In the genomic region with DNA sequence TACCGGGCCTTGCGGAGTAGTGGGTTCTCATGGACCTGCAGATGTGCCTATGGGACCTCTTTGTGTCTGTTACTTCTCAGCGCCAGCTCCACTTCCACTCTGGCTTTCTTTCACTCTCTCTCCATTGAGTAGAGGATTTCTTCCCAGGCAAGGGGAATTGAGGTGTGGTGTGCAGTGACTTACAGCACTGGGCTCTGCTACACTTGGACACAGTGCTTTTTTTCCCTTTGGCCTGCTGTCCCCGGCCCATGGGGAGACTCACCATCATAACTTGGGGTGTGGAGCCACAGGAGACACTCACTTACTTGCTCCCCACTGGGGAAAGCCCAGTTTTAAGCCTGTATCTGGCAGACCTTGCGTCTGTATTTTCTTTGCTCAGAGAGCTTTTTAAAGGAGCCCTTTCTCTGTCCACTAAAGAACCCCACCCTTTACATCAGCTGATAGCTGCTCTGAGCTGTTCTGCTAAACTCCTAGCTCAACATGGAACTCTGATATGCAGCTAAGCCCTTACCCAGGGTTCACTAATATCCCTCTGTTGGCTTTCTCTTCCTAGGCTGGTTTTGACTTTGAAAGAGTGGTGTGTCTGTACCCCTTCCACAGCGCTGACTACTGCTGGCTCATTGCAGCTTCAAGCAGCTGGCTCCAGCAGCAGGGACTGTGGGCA, we compare ENCODE assay signal across 9 mouse cellular contexts. TPM values are rescaled to one million over a fixed set of nuclear protein-coding genes. Genes with fewer than 3 reads are reported as not detected.
A peak's percentile ranks its signal among the peaks of the same experiment; 100 is the strongest.
DNase-seq lines count a peak whose midpoint lies in the region; ATAC-seq and TF ChIP-seq lines count a peak whose summit lies in the region.
"Had no signal": no experiment of that assay in that cellular context is flagged by ENCODE, and none has a peak within 500 bp of the region (broad histone marks: within the 10 kb centered on the region; RNA-seq: fewer than 3 reads in every experiment).

No protein-coding gene starts in this region.

- intact Hi-C loops in left cerebral cortex, adult 2 months (cut with DNase I): loop anchor here (2.0 kb wide), 1 partner anchor 19 kb away; no protein-coding TSS in a partner anchor

- peaks cover 39% of the 10 kb centered on the region for H3K4me1 ChIP-seq in kidney, embryonic 16.5 days (ENCODE audit: insufficient read depth, low read length)
- H3K4me1 ChIP-seq in embryonic facial prominence, embryonic 13.5 days: peaks cover 37% of the 10 kb centered on the region
- H3K4me1 ChIP-seq in hindbrain, embryonic 16.5 days (ENCODE audit: control insufficient read depth, insufficient read depth, low read depth, low read length): peaks cover 31% of the 10 kb centered on the region
- H3K4me1 ChIP-seq in midbrain, embryonic 15.5 days: peaks cover 42% of the 10 kb centered on the region

- no peak for TF ChIP-seq CTCF in left cerebral cortex, adult 2 months (IDR thresholded peaks at IDR 0.05)

- peak overlapping the region; percentile 83 for H3K9ac ChIP-seq in kidney, embryonic 16.5 days (replicated peaks; ENCODE audit: low read length)
- peak overlapping the region; percentile 92 for H3K9ac ChIP-seq in embryonic facial prominence, embryonic 13.5 days
- H3K9ac ChIP-seq in hindbrain, embryonic 16.5 days (ENCODE audit: low read depth, low read length): peak overlapping the region; percentile 29
- peak overlapping the region; percentile 27 for H3K9ac ChIP-seq in midbrain, embryonic 15.5 days

- peak overlapping the region; percentile 85; the same call in 1 of the 2 replicates for H3K27ac ChIP-seq in kidney, embryonic 16.5 days (ENCODE audit: low read length)
- peak overlapping the region; percentile 64; the same call in 1 of the 2 replicates for H3K27ac ChIP-seq in embryonic facial prominence, embryonic 13.5 days
- no peak overlapping the region for H3K27ac ChIP-seq in hindbrain, embryonic 16.5 days (ENCODE audit: low read depth, low read length)
- no peak overlapping the region for H3K27ac ChIP-seq in midbrain, embryonic 15.5 days
- H3K27ac ChIP-seq in left cerebral cortex, adult 2 months: no peak overlapping the region

- ATAC-seq in kidney, embryonic 16.5 days (ENCODE audit: low FRiP score, low TSS enrichment): no peak
- ATAC-seq in embryonic facial prominence, embryonic 13.5 days (ENCODE audit: insufficient number of reproducible peaks, insufficient read depth, low FRiP score, low TSS enrichment, low read depth): no peak
- no peak for ATAC-seq in hindbrain, embryonic 16.5 days
- no peak for ATAC-seq in midbrain, embryonic 15.5 days (replicated peaks)

- peak overlapping the region; percentile 83 for H3K4me3 ChIP-seq in kidney, embryonic 16.5 days (ENCODE audit: low read length)
- H3K4me3 ChIP-seq in embryonic facial prominence, embryonic 13.5 days: peak overlapping the region; percentile 88
- H3K4me3 ChIP-seq in hindbrain, embryonic 16.5 days (ENCODE audit: low read length): peak overlapping the region; percentile 85; the same call in 1 of the 2 replicates
- peak overlapping the region; percentile 84; the same call in 1 of the 2 replicates for H3K4me3 ChIP-seq in midbrain, embryonic 15.5 days
- H3K4me3 ChIP-seq in left cerebral cortex, adult 2 months: no peak overlapping the region

- H3K36me3 ChIP-seq in kidney, embryonic 16.5 days (ENCODE audit: insufficient read depth, low read length): peaks cover 27% of the 10 kb centered on the region
- peaks cover 50% of the 10 kb centered on the region for H3K36me3 ChIP-seq in embryonic facial prominence, embryonic 13.5 days
- H3K36me3 ChIP-seq in hindbrain, embryonic 16.5 days (ENCODE audit: control insufficient read depth, insufficient read depth, low read length): peaks cover 12% of the 10 kb centered on the region
- H3K36me3 ChIP-seq in midbrain, embryonic 15.5 days (replicated peaks): peaks cover 7% of the 10 kb centered on the region; the same call in 1 of the 2 replicates

- H3K4me2 ChIP-seq in kidney, embryonic 16.5 days (replicated peaks; ENCODE audit: low read depth, low read length): peak overlapping the region; percentile 97
- peak overlapping the region; percentile 79 for H3K4me2 ChIP-seq in embryonic facial prominence, embryonic 13.5 days
- peak overlapping the region; percentile 99 for H3K4me2 ChIP-seq in hindbrain, embryonic 16.5 days (ENCODE audit: low read length)
- peak overlapping the region; percentile 97 for H3K4me2 ChIP-seq in midbrain, embryonic 15.5 days

- 82% methylated on average over 6 of the region's 6 CpGs for WGBS in kidney, embryonic 16.5 days
- 91% methylated on average over 6 of the region's 6 CpGs for WGBS in embryonic facial prominence, embryonic 13.5 days
- 81% methylated on average over 6 of the region's 6 CpGs for WGBS in hindbrain, embryonic 16.5 days
- WGBS in midbrain, embryonic 15.5 days: 89% methylated on average over 6 of the region's 6 CpGs

- H3K9me3 ChIP-seq in kidney, embryonic 16.5 days (ENCODE audit: low read length): no peaks in the 10 kb centered on the region
- no peaks in the 10 kb centered on the region for H3K9me3 ChIP-seq in embryonic facial prominence, embryonic 13.5 days
- no peaks in the 10 kb centered on the region for H3K9me3 ChIP-seq in hindbrain, embryonic 16.5 days (ENCODE audit: control insufficient read depth, low read length)
- H3K9me3 ChIP-seq in midbrain, embryonic 15.5 days: no peaks in the 10 kb centered on the region

- H3K27me3 ChIP-seq in kidney, embryonic 16.5 days (ENCODE audit: insufficient read depth, low read length): no peaks in the 10 kb centered on the region
- H3K27me3 ChIP-seq in embryonic facial prominence, embryonic 13.5 days: no peaks in the 10 kb centered on the region
- H3K27me3 ChIP-seq in hindbrain, embryonic 16.5 days (replicated peaks; ENCODE audit: control insufficient read depth, insufficient read depth, low read length): no peaks in the 10 kb centered on the region
- H3K27me3 ChIP-seq in midbrain, embryonic 15.5 days (replicated peaks): no peaks in the 10 kb centered on the region

- DNase-seq in kidney, adult 8-10 months: no peak
- DNase-seq in adrenal gland, postnatal 4 days (ENCODE audit: low spot score in 2 of 2): no peak
- no peak for DNase-seq in gastrocnemius, postnatal 10 days
- DNase-seq in left cerebral cortex, adult 2 months (ENCODE audit: extremely low spot score in 1 of 2, low spot score in 2 of 2): no peak

RNA-seq across cellular contexts. Expression of a gene that starts 3.1 kb away (rescaled TPM):
- 84.2 and 89.5 TPM in 2 replicates for polyA plus RNA-seq in kidney, embryonic 16.5 days (2015; fragmentation: Nextera tagmentation; extraction: Ambion mirVana)
- 64.7 and 68.9 TPM in 2 replicates for polyA plus RNA-seq in embryonic facial prominence, embryonic 13.5 days (2015; fragmentation: Nextera tagmentation; extraction: Ambion mirVana)
- polyA plus RNA-seq in hindbrain, embryonic 16.5 days (2015; fragmentation: Nextera tagmentation; extraction: Ambion mirVana): 105 and 113 TPM in 2 replicates
- polyA plus RNA-seq in midbrain, embryonic 15.5 days (2015; fragmentation: Nextera tagmentation; extraction: Ambion mirVana): 107 and 111 TPM in 2 replicates
- total RNA-seq in adrenal gland, postnatal 4 days (2021): 10 to 100 TPM; 88.2 to 90.2 TPM
- total RNA-seq in gastrocnemius, postnatal 10 days (2021): 10 to 100 TPM; 54.0 to 64.8 TPM
- total RNA-seq in left cerebral cortex, adult 2 months (2021): 10 to 100 TPM; 36.4 to 43.5 TPM

RNA-seq across cellular contexts. Expression of a gene that starts 26.6 kb away (rescaled TPM):
- 0.80 and 1.5 TPM in 2 replicates for polyA plus RNA-seq in kidney, embryonic 16.5 days (2015; fragmentation: Nextera tagmentation; extraction: Ambion mirVana)
- polyA plus RNA-seq in embryonic facial prominence, embryonic 13.5 days (2015; fragmentation: Nextera tagmentation; extraction: Ambion mirVana): 0.91 and 0.92 TPM in 2 replicates
- 0.26 and 0.31 TPM in 2 replicates for polyA plus RNA-seq in hindbrain, embryonic 16.5 days (2015; fragmentation: Nextera tagmentation; extraction: Ambion mirVana)
- polyA plus RNA-seq in midbrain, embryonic 15.5 days (2015; fragmentation: Nextera tagmentation; extraction: Ambion mirVana): 0.40 and 0.47 TPM in 2 replicates
- total RNA-seq in adrenal gland, postnatal 4 days (2021): 10 to 100 TPM; 18.4 to 20.6 TPM
- 1 to 10 TPM; 4.2 to 4.5 TPM for total RNA-seq in gastrocnemius, postnatal 10 days (2021)
- 1 to 10 TPM; 3.4 to 4.1 TPM for total RNA-seq in left cerebral cortex, adult 2 months (2021)

RNA-seq across cellular contexts. Expression of a gene that starts 38.1 kb away (rescaled TPM):
- polyA plus RNA-seq in kidney, embryonic 16.5 days (2015; fragmentation: Nextera tagmentation; extraction: Ambion mirVana): 12.1 and 13.1 TPM in 2 replicates
- 10.3 and 10.5 TPM in 2 replicates for polyA plus RNA-seq in embryonic facial prominence, embryonic 13.5 days (2015; fragmentation: Nextera tagmentation; extraction: Ambion mirVana)
- 11.7 and 16.7 TPM in 2 replicates for polyA plus RNA-seq in hindbrain, embryonic 16.5 days (2015; fragmentation: Nextera tagmentation; extraction: Ambion mirVana)
- 16.1 and 16.4 TPM in 2 replicates for polyA plus RNA-seq in midbrain, embryonic 15.5 days (2015; fragmentation: Nextera tagmentation; extraction: Ambion mirVana)
- total RNA-seq in adrenal gland, postnatal 4 days (2021): 10 to 100 TPM; 40.0 to 41.1 TPM
- total RNA-seq in gastrocnemius, postnatal 10 days (2021): 10 to 100 TPM; 13.2 to 15.0 TPM
- total RNA-seq in left cerebral cortex, adult 2 months (2021): 10 to 100 TPM; 37.4 to 40.1 TPM

RNA-seq across cellular contexts. Expression of a gene that starts 43.9 kb away (rescaled TPM):
- polyA plus RNA-seq in kidney, embryonic 16.5 days (2015; fragmentation: Nextera tagmentation; extraction: Ambion mirVana): 27.5 and 31.0 TPM in 2 replicates
- 26.6 and 27.9 TPM in 2 replicates for polyA plus RNA-seq in embryonic facial prominence, embryonic 13.5 days (2015; fragmentation: Nextera tagmentation; extraction: Ambion mirVana)
- polyA plus RNA-seq in hindbrain, embryonic 16.5 days (2015; fragmentation: Nextera tagmentation; extraction: Ambion mirVana): 161 and 167 TPM in 2 replicates
- polyA plus RNA-seq in midbrain, embryonic 15.5 days (2015; fragmentation: Nextera tagmentation; extraction: Ambion mirVana): 141 and 149 TPM in 2 replicates
- total RNA-seq in adrenal gland, postnatal 4 days (2021): 10 to 100 TPM; 68.4 to 71.2 TPM
- 10 to 100 TPM; 24.3 to 25.4 TPM for total RNA-seq in gastrocnemius, postnatal 10 days (2021)
- total RNA-seq in left cerebral cortex, adult 2 months (2021): 100 to 1,000 TPM; 149 to 158 TPM

RNA-seq across cellular contexts. Expression of a gene that starts 53.4 kb away (rescaled TPM):
- polyA plus RNA-seq in kidney, embryonic 16.5 days (2015; fragmentation: Nextera tagmentation; extraction: Ambion mirVana): 0.73 and 1.4 TPM in 2 replicates
- polyA plus RNA-seq in embryonic facial prominence, embryonic 13.5 days (2015; fragmentation: Nextera tagmentation; extraction: Ambion mirVana): 3.3 and 3.8 TPM in 2 replicates
- not detected in 2 replicates for polyA plus RNA-seq in hindbrain, embryonic 16.5 days (2015; fragmentation: Nextera tagmentation; extraction: Ambion mirVana)
- polyA plus RNA-seq in midbrain, embryonic 15.5 days (2015; fragmentation: Nextera tagmentation; extraction: Ambion mirVana): not detected in 2 replicates
- 10 to 100 TPM; 40.5 to 50.4 TPM for total RNA-seq in adrenal gland, postnatal 4 days (2021)
- not detected for total RNA-seq in gastrocnemius, postnatal 10 days (2021)
- total RNA-seq in left cerebral cortex, adult 2 months (2021): not detected
- total RNA-seq: left cerebral cortex, adult 18-20 months had no signal

Comparison
In these comparisons a context has a peak if more than half of its experiments do, and no peak if none do; other contexts are left out.
1. H3K27ac ChIP-seq: peak in kidney, embryonic 16.5 days (single experiment) and embryonic facial prominence, embryonic 13.5 days (single experiment); none in hindbrain, embryonic 16.5 days (single experiment), midbrain, embryonic 15.5 days (single experiment) and left cerebral cortex, adult 2 months (single experiment).
2. H3K9ac ChIP-seq: peak in every context shown above with its lines; median percentile 92 in embryonic facial prominence, embryonic 13.5 days; 83 in kidney, embryonic 16.5 days; 29 in hindbrain, embryonic 16.5 days; 27 in midbrain, embryonic 15.5 days.
3. Peak in every context shown above with its lines, with median percentiles within 50 percentile points of each other: H3K4me2 ChIP-seq.